Mouse (Mus musculus) ES-Bruce4 (cell line): ENCODE measurements around the gene Rtl6.

ENCODE experiments used
- CTCF ChIP-seq: IDR thresholded peaks from one replicate; pipeline ENCODE4 v1.8.1; 2011; ENCODE audit warnings: low read depth, low read length
- EP300 ChIP-seq: IDR thresholded peaks from 2 replicates; pipeline ENCODE4 v1.6.1; 2011; ENCODE audit warnings: low read depth, low read length; ENCODE audit not compliant: insufficient read depth
- POLR2A ChIP-seq: IDR thresholded peaks from one replicate; pipeline ENCODE4 v1.8.1; 2011; ENCODE audit warnings: low read length; ENCODE audit not compliant: insufficient read depth

DNA sequence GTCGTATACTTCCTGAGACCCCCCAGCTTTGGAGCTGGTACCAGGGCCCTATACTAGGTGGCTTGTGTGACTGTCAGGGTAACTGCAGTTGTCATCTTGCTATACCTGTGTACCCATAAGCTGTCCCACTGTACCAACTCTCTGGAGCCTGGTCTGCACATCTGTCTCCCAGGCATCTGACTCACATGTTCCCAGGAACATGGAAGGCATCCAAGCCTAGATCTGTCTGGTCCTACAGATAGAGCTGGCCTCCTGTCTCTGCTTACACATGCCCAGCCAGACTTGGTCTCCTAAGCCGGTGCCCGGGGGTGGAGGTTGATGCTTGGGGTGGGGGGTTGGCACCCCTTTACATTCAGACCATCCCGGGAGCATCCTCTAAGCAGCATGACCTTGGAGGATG lies 36.1 kb downstream of the Rtl6 start:
- TF ChIP-seq CTCF, result no peak
- TF ChIP-seq POLR2A, result no peak
- no peak for TF ChIP-seq EP300
